Comparison of ENCODE assay signal across 20 mouse cellular contexts in genomic region chr5:101768558-101768957, GRCm38 (mm10). TPM values are rescaled to one million over a fixed set of nuclear protein-coding genes. Genes with fewer than 3 reads are reported as not detected.
DNase-seq lines count a peak whose midpoint lies in the region; ATAC-seq and TF ChIP-seq lines count a peak whose summit lies in the region.
"Had no signal": no experiment of that assay in that cellular context is flagged by ENCODE, and none has a peak within 500 bp of the region (broad histone marks: within the 10 kb centered on the region; RNA-seq: fewer than 3 reads in every experiment).

No protein-coding gene starts in this region.

- WGBS in embryonic facial prominence, embryonic 10.5 days: 84% methylated on average over 7 of the region's 7 CpGs
- 82% methylated on average over 7 of the region's 7 CpGs for WGBS in intestine, embryonic 16.5 days
- WGBS in small intestine, adult 2 months: 28% methylated on average over 7 of the region's 7 CpGs
- 97% methylated on average over 7 of the region's 7 CpGs for WGBS in thymus, adult 2 months

- no peaks in the 10 kb centered on the region for H3K36me3 ChIP-seq in embryonic facial prominence, embryonic 10.5 days (replicated peaks)
- no peaks in the 10 kb centered on the region for H3K36me3 ChIP-seq in intestine, embryonic 16.5 days (ENCODE audit: control insufficient read depth, insufficient read depth, low read length)
- no peaks in the 10 kb centered on the region for H3K36me3 ChIP-seq in small intestine, adult 2 months (ENCODE audit: control insufficient read depth, insufficient read depth, low read length)
- no peaks in the 10 kb centered on the region for H3K36me3 ChIP-seq in thymus, adult 2 months (ENCODE audit: control insufficient read depth, insufficient read depth, low read length)
- H3K36me3 ChIP-seq: embryonic facial prominence, embryonic 15.5 days; forebrain, embryonic 10.5 days; heart, embryonic 10.5 days; hindbrain, embryonic 13.5 days had no signal

- H3K9ac ChIP-seq in intestine, embryonic 16.5 days (ENCODE audit: low read depth, low read length): no peak overlapping the region
- H3K9ac ChIP-seq: embryonic facial prominence, embryonic 15.5 days; hindbrain, embryonic 13.5 days had no signal

- H3K27me3 ChIP-seq in embryonic facial prominence, embryonic 10.5 days (replicated peaks; ENCODE audit: low read depth, poor library complexity, severe bottlenecking): peaks cover 72% of the 10 kb centered on the region
- H3K27me3 ChIP-seq in intestine, embryonic 16.5 days (replicated peaks; ENCODE audit: control insufficient read depth, insufficient read depth, low read length): no peaks in the 10 kb centered on the region
- no peaks in the 10 kb centered on the region for H3K27me3 ChIP-seq in small intestine, adult 2 months (ENCODE audit: control insufficient read depth, insufficient read depth, low read length)
- H3K27me3 ChIP-seq in thymus, adult 2 months (ENCODE audit: control insufficient read depth, insufficient read depth, low read length): peaks cover 10% of the 10 kb centered on the region; the same call in 1 of the 2 replicates

- peak; percentile 5 for DNase-seq in kidney, postnatal 10 days
- DNase-seq in kidney, postnatal 36 days: no peak
- DNase-seq in embryonic facial prominence, embryonic 10.5 days (ENCODE audit: low spot score): peak; percentile 6
- no peak for DNase-seq in thymus, adult 2 months
- DNase-seq in thymus, postnatal 4 days: no peak
- DNase-seq: adrenal gland, adult 2 months; adrenal gland, postnatal 25 days; cerebellum, adult 18-20 months; cerebellum, postnatal 36 days; gastrocnemius, postnatal 14 days; heart, postnatal 10 days had no signal

- no peak overlapping the region for H3K4me3 ChIP-seq in embryonic facial prominence, embryonic 10.5 days
- H3K4me3 ChIP-seq in intestine, embryonic 16.5 days (ENCODE audit: low read length): no peak overlapping the region
- no peak overlapping the region for H3K4me3 ChIP-seq in small intestine, adult 2 months (ENCODE audit: low read depth, low read length)
- H3K4me3 ChIP-seq in thymus, adult 2 months (ENCODE audit: control insufficient read depth, insufficient read depth, low read length): no peak overlapping the region
- H3K4me3 ChIP-seq: embryonic facial prominence, embryonic 15.5 days; erythroblast, embryonic 14.5 days; forebrain, embryonic 10.5 days; heart, embryonic 10.5 days; hindbrain, embryonic 13.5 days had no signal

- no peaks in the 10 kb centered on the region for H3K9me3 ChIP-seq in embryonic facial prominence, embryonic 10.5 days
- H3K9me3 ChIP-seq in intestine, embryonic 16.5 days (ENCODE audit: control insufficient read depth, low read length): no peaks in the 10 kb centered on the region
- H3K9me3 ChIP-seq: embryonic facial prominence, embryonic 15.5 days; forebrain, embryonic 10.5 days; heart, embryonic 10.5 days; hindbrain, embryonic 13.5 days had no signal

- peaks cover 25% of the 10 kb centered on the region for H3K4me1 ChIP-seq in embryonic facial prominence, embryonic 10.5 days
- peaks cover 14% of the 10 kb centered on the region for H3K4me1 ChIP-seq in intestine, embryonic 16.5 days (ENCODE audit: control insufficient read depth, insufficient read depth, low read length)
- H3K4me1 ChIP-seq in small intestine, adult 2 months (ENCODE audit: control insufficient read depth, insufficient read depth, insufficient read length, low read length): peaks cover 30% of the 10 kb centered on the region
- peaks cover 10% of the 10 kb centered on the region; the same call in 1 of the 2 replicates for H3K4me1 ChIP-seq in thymus, adult 2 months (replicated peaks; ENCODE audit: control insufficient read depth, insufficient read depth, low read length)

- no peak overlapping the region for H3K4me2 ChIP-seq in intestine, embryonic 16.5 days (ENCODE audit: low read depth, low read length)
- H3K4me2 ChIP-seq: embryonic facial prominence, embryonic 15.5 days; hindbrain, embryonic 13.5 days had no signal

- H3K27ac ChIP-seq in embryonic facial prominence, embryonic 10.5 days (replicated peaks): no peak overlapping the region
- no peak overlapping the region for H3K27ac ChIP-seq in intestine, embryonic 16.5 days (ENCODE audit: low read length)
- H3K27ac ChIP-seq in small intestine, adult 2 months (ENCODE audit: insufficient read depth, low read depth, low read length): peak overlapping the region; percentile 96
- no peak overlapping the region for H3K27ac ChIP-seq in thymus, adult 2 months (ENCODE audit: control insufficient read depth, insufficient read depth, low read length)
- H3K27ac ChIP-seq: embryonic facial prominence, embryonic 15.5 days; forebrain, embryonic 10.5 days; heart, embryonic 10.5 days; hindbrain, embryonic 13.5 days; hindbrain, postnatal 0 days had no signal

- ATAC-seq in intestine, embryonic 16.5 days: peak; percentile 32
- ATAC-seq: forebrain, embryonic 14.5 days; hindbrain, postnatal 0 days had no signal

- no peak for TF ChIP-seq POLR2A in small intestine, adult 2 months (IDR thresholded peaks at IDR 0.05; ENCODE audit: low read depth, low read length)
- TF ChIP-seq POLR2A in thymus, adult 2 months (IDR thresholded peaks at IDR 0.05; ENCODE audit: control insufficient read depth, extremely low read depth, insufficient read depth, low read length, poor library complexity): no peak

- no peak for TF ChIP-seq CTCF in small intestine, adult 2 months (IDR thresholded peaks at IDR 0.05; ENCODE audit: extremely low read depth, insufficient read length, insufficient replicate concordance, low read depth, low read length)
- TF ChIP-seq CTCF in thymus, adult 2 months (IDR thresholded peaks at IDR 0.05; ENCODE audit: borderline replicate concordance, control insufficient read depth, extremely low read depth, insufficient read depth, low read length, poor library complexity): no peak

RNA-seq across cellular contexts. Expression of gene Cds1, which starts 3.6 kb away (rescaled TPM):
- polyA plus RNA-seq in embryonic facial prominence, embryonic 10.5 days (2016; fragmentation: Nextera tagmentation; extraction: Ambion mirVana): 0.74 and 0.78 TPM in 2 replicates
- 24.8 and 30.2 TPM in 2 replicates for polyA plus RNA-seq in intestine, embryonic 16.5 days (2015; fragmentation: Nextera tagmentation; extraction: Ambion mirVana)
- polyA plus RNA-seq in small intestine, adult 2 months (2012; rRNA removed): 39.8 and 112 TPM in 2 replicates
- polyA plus RNA-seq in thymus, adult 2 months (2012; rRNA removed): 16.2 and 22.7 TPM in 2 replicates
- polyA plus RNA-seq: erythroblast, embryonic 14.5 days had no signal

Comparison
In these comparisons a context has a peak if more than half of its experiments do, and no peak if none do; other contexts are left out.
1. DNase-seq: peak in kidney, postnatal 10 days (single experiment) and embryonic facial prominence, embryonic 10.5 days (single experiment); none in kidney, postnatal 36 days (0 of 2), thymus, adult 2 months (single experiment) and thymus, postnatal 4 days (single experiment).